Mouse (Mus musculus): ENCODE results near the gene Cd79b.

The Cd79b gene

DNA sequence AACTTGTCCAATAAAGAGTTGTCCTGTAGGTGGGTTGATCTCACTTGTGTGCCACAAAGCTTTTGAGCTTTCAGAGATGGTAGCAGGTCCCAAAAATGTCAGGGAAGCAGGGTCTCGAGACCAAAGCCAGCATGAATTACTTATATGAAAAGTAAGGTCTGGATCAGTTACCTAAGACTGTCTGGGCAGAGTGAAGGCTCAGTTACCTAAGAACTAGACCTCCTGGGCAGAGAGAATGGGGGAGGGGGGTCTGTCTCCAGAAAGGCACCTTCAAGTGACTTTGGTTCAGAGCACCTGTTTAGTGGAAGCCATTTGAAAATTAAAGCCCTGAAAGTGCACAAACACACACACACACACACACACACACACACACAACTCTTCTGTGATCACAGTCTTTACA lies 40.2 kb downstream of the Cd79b start:
- no peak for DNase-seq (ENCODE audit: low read depth in 1 of 2, low spot score in 2 of 2)

GRCm38 (mm10) chr11:106273811-106274210 lies 40.8 kb downstream of the Cd79b start:
- no peak for DNase-seq (ENCODE audit: low read depth in 1 of 2, low spot score in 2 of 2)

- no peak for DNase-seq (ENCODE audit: low read depth in 1 of 2, low spot score in 2 of 2)
These were observed 41.3 kb downstream of the Cd79b start for GRCm38 (mm10) chr11:106273311-106273684.

DNA sequence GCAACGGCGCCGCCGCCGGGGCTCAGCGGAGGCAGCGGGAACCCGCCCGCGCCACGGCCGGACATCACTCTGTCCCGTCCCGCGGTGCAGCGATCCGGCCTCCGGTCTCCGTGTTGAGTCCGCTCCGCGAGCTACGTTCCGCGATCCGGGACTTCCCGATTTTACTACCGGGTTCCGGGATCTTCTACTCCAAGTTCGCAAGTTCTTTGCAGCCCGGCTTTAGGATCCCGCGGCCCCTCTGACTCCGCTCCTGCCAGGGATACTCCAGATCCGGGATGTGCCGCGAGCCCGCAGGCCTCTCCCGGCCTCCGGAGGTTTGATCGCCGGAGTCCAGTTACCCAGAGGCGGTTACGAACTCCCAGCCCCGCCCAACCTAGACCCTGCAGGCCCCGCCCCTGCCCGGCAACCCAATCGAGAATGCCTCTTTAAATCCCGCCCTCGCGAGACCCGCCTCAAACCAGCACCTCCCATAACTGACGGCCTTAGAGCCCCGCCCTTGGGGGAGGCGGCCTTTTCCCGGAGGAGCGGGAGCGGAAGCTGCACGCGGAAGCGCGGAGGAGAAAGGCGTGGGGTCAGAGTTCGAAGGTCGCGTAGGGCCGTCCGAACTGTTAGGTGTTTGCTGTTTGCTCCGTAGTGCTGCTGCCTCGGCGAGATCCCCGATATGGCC lies 41.8 kb downstream of the Cd79b start, which contains the start of gene Smarcd2:
TSS of gene Smarcd2 (minus strand) at position 329 of the 667 bp plus-strand sequence.
- DNase-seq (ENCODE audit: low read depth in 1 of 2, low spot score in 2 of 2), result peak; percentile 98 to 99

DNA sequence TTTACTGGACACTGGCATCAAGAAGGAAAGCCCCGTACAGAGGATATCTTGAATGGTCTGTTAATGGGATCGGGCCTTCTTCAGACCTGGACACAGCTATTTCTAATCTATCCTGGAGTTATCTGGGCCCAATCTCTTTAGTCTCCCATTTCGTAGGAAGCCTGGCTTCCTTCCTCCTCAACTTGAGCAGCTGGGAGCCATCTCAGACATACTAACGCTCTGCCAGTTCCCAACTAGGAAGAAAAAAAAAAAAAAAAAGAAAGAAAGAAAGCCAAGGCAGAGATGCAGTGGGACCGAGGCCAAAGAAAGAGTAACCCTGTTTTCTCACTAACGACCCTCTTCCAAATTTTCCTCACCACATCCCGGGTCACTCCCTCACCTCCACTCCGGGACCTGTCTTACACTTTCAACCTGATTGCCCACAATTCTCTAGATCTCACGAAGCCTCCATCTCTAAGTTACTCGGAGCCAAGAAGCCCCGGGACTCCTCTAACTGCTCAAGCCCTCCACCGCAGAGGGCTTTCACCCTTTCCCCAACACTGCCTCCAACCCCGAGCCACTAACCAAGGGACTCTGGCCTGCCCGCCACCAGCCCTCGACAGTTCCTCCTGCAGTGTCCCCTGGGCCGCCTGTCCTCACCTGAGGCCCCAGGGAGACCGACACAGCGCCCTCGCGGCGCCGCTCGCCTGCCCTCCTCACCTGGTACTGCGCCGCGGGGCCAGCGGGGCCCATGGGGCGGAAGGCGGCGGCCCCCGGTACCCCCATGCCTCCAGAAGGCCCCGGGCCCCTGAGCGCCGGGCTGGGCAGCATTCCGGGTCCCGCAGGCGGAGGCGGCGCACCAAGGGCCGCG lies 42.5 kb downstream of the Cd79b start:
- peak in 1 of 2 experiments; percentile 19 for DNase-seq (ENCODE audit: low read depth in 1 of 2, low spot score in 2 of 2)

DNA sequence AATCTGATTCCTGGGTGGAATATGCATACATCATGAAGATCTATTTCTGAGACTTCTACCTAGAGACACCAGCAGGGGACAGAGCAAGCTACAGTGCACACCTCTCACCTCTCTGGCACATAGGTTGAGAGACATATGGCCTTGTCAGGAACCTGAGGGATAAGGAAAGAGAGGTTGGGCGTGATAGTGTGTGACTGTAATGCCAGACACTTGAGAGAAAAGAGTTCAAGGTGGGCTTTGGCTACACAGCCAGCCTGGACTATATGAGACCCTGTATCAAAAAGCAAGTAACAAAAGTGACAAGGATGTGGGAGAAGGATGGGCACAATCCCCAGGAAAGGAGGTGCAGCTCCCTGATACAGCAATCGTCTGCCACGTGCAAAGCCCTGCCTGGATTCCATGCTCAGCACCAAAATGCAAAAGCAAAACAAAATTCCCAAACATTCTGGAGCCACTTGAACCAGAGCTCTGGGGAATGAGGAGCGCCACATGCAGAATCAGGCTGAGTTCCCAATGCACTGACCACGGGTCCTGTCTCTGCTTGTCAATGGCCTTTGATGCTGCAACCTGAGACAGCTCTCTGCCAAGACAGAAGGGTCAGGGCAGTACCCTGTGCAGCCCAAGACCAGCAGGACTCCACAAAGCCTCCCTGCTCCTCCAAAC lies 43.3 kb downstream of the Cd79b start:
- DNase-seq (ENCODE audit: low read depth in 1 of 2, low spot score in 2 of 2), result no peak

DNA sequence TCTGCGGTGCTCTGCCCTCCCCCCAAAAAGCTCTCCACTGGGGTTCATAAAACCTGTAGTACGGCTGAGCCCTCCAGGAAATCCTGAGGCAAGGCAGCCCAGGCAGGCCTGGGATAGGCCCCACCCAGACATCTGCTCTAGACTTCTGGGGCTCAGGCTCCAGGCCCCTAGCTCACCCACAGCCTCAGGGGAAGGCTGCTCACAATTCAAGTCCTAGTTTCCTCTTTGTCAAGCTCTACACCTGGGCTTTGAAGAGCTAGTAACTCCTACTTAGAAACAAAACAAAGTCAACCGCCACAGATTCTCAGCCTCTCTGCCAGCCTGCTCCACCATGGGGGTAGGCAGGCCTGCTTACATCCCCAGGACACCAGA lies 45.5 kb downstream of the Cd79b start:
- no peak for DNase-seq (ENCODE audit: low read depth in 1 of 2, low spot score in 2 of 2)

- no peak for DNase-seq (ENCODE audit: low read depth in 1 of 2, low spot score in 2 of 2)
These were observed 46.1 kb downstream of the Cd79b start for GRCm38 (mm10) chr11:106268326-106269059.

- DNase-seq (ENCODE audit: low read depth in 1 of 2, low spot score in 2 of 2), result no peak
These were observed 46.7 kb downstream of the Cd79b start for GRCm38 (mm10) chr11:106267871-106268270.

- no peak for DNase-seq (ENCODE audit: low read depth in 1 of 2, low spot score in 2 of 2)
These were observed 47.2 kb downstream of the Cd79b start for GRCm38 (mm10) chr11:106267311-106267852.

DNA sequence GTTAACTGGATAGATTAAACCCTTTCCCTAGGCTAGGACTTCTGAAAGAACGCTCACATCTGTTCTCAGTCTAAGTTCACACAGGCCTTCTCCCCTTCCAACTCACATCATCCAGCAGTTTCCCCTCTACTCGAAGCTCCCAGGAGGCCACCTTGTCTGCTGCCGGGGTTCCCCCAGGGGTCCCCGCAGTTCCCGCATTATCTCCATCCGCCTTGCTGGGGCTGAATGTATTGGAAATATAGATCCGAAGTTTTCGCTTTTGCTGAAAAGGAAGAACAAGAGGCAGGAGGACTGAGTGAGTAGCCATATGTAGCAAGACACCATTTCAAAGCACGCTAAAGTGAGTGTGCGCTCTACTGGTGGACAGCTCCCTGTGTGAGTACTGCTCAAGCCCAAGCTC lies 48.1 kb downstream of the Cd79b start:
- DNase-seq (ENCODE audit: low read depth in 1 of 2, low spot score in 2 of 2), result no peak

GRCm38 (mm10) chr11:106265570-106265969 lies 49.0 kb downstream of the Cd79b start:
- no peak for DNase-seq (ENCODE audit: low read depth in 1 of 2, low spot score in 2 of 2)

- DNase-seq (ENCODE audit: low read depth in 1 of 2, low spot score in 2 of 2), result no peak
These were observed 49.6 kb downstream of the Cd79b start for GRCm38 (mm10) chr11:106264988-106265387.

GRCm38 (mm10) chr11:106263963-106264362 lies 50.6 kb downstream of the Cd79b start:
- no peak for DNase-seq (ENCODE audit: low read depth in 1 of 2, low spot score in 2 of 2)
